Mouse (Mus musculus) G1E (cell line): ENCODE measurements at regions not wholly inside any gene's neighbourhood (a gene's known extent, or its start where the extent isn't known, plus 50 kb on each side); places are given as distances from the start of the nearest gene placed in this dataset.

Experiments used
- ATAC-seq: 2 replicates; pipeline ENCODE4 v1.8.0; 2016; ENCODE audit warnings: mild to moderate bottlenecking; ENCODE audit not compliant: insufficient number of reproducible peaks, poor library complexity, low FRiP score, severe bottlenecking; ENCODE audit errors: extremely low read depth
- DNase-seq: peaks from one replicate; pipeline ENCODE4 v3.0.0; 2012; ENCODE audit warnings: low spot score
- H3K27me3 ChIP-seq: 2 replicates; pipeline ENCODE4 v1.6.1; 2012; ENCODE audit warnings: mild to moderate bottlenecking, low read length, inconsistent platforms; ENCODE audit not compliant: insufficient read depth
- H3K36me3 ChIP-seq: replicated peaks from 2 replicates; pipeline ENCODE3; 2012; ENCODE audit warnings: mild to moderate bottlenecking, inconsistent platforms
- H3K4me1 ChIP-seq: 2 replicates; pipeline ENCODE4 v1.6.1; 2012; ENCODE audit warnings: low read depth, low read length, inconsistent platforms, mixed read lengths; ENCODE audit not compliant: insufficient read depth
- H3K4me3 ChIP-seq: 2 replicates; pipeline ENCODE4 v1.5.1; 2012; ENCODE audit warnings: low read depth, mild to moderate bottlenecking, inconsistent platforms, low read length, moderate library complexity, mixed read lengths
- H3K9me3 ChIP-seq: replicated peaks from 2 replicates; pipeline ENCODE4 v1.6.1; 2012; ENCODE audit warnings: inconsistent platforms
- CTCF ChIP-seq: IDR thresholded peaks from 2 replicates; pipeline ENCODE4 v1.5.1; 2012; ENCODE audit warnings: low read depth, low read length, inconsistent platforms, mixed read lengths
- GATA1 ChIP-seq: IDR thresholded peaks from 2 replicates; pipeline ENCODE4 v1.6.1; 2012; ENCODE audit warnings: borderline replicate concordance, low read length, inconsistent platforms, mixed read lengths
- GATA2 ChIP-seq: IDR thresholded peaks from 2 replicates; pipeline ENCODE4 v1.6.1; 2012; ENCODE audit warnings: low read depth, low read length, inconsistent platforms, borderline replicate concordance
- POLR2AphosphoS5 ChIP-seq: IDR thresholded peaks from 2 replicates; pipeline ENCODE4 v1.6.1; 2012; ENCODE audit warnings: low read depth, low read length, inconsistent platforms; ENCODE audit not compliant: insufficient replicate concordance
- TAL1 ChIP-seq: conservative IDR thresholded peaks from 2 replicates; pipeline ENCODE4 v1.6.1; 2012; ENCODE audit warnings: low read depth, low read length, inconsistent platforms, mixed read lengths

DNA sequence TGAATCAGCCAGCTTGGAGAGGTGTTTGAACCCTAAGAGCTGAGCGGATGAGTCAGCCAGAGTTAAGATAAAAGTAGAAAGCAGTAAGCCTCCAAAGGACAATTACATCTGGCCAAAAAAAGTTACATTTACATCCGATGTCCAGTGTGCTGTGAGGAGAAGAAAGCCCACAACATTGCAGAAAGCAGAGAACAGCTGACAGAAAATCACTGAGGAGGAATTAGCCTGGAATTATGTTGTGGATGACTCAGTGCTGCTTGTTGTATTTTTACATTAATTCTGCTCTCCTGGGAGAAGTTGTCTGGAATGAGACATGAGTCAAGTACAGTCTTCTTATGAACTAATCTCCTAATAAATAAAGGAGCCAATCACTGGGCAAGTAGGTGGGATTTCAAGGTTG is 1071.6 kb downstream of the Zpld1 start:
- H3K27me3 ChIP-seq = no peaks in the 10 kb centered on the region
- no peaks in the 10 kb centered on the region for H3K36me3 ChIP-seq
- no peak for DNase-seq
- no peaks in the 10 kb centered on the region for H3K9me3 ChIP-seq
- ATAC-seq = no peak
- H3K4me3 ChIP-seq = no peak overlapping the region
- no peaks in the 10 kb centered on the region for H3K4me1 ChIP-seq
- TF ChIP-seq CTCF (no peak), TAL1 (no peak), GATA2 (no peak), POLR2AphosphoS5 (no peak), GATA1 (no peak)

DNA sequence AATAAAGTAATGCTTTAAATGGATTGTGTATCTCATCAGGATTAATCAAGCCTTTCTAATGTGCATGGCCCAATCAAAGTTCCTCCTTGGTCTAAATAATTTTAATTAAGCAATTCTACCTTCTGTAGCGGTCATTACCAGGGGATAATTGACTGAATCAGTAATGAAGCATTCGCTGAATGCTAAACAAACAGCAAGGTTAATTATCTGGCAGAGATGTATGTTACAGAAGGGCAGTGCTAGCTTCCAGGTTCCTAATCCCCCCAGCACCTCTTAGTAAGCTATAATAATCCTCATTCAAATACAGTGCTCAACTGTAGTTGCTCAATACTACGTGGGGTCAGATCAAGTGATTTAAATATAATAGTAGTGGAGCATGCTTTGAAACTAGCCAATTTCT is 1102.6 kb downstream of the Zpld1 start:
- TF ChIP-seq CTCF (no peak), TAL1 (no peak), POLR2AphosphoS5 (no peak), GATA1 (no peak), GATA2 (no peak)
- Histone ChIP-seq H3K4me1 (no peaks in the 10 kb centered on the region), H3K27me3 (no peaks in the 10 kb centered on the region), H3K4me3 (no peak overlapping the region), H3K9me3 (no peaks in the 10 kb centered on the region), H3K36me3 (no peaks in the 10 kb centered on the region)
- DNase-seq (no peak), ATAC-seq (no peak)

DNA sequence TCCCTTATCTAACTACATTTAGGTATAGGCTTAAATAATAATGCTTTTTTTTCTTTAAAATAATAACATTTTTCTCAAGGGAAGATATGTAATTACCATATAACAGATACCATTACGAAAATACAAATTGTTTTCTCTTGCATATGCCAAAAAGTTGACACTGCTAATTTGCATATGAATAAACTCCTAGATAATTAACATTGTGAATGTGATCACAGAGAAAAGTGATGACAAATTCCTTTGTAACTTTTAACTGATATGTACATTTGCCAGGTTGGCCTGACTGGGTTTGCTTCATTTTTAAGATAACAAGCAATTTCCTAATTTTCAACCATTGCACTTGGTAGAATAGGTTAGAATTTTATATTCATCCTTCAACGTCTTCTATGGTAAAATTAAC is 1103.1 kb downstream of the Zpld1 start:
- no peak for DNase-seq
- TF ChIP-seq GATA1 = no peak
- TF ChIP-seq GATA2 = no peak
- no peak for TF ChIP-seq TAL1
- no peak for TF ChIP-seq CTCF
- no peak for TF ChIP-seq POLR2AphosphoS5
- H3K9me3 ChIP-seq = no peaks in the 10 kb centered on the region
- no peak for ATAC-seq
- no peaks in the 10 kb centered on the region for H3K4me1 ChIP-seq
- H3K36me3 ChIP-seq = no peaks in the 10 kb centered on the region
- H3K27me3 ChIP-seq = no peaks in the 10 kb centered on the region
- no peak overlapping the region for H3K4me3 ChIP-seq
